Mouse (Mus musculus): Measurements from ENCODE around the gene 4930590J08Rik.
"Not testable (repeated sequence)": the region's sequence is repeated elsewhere in the genome, so short reads cannot be mapped to it uniquely, and the experiment has no call there.

4930590J08Rik gene

DNA sequence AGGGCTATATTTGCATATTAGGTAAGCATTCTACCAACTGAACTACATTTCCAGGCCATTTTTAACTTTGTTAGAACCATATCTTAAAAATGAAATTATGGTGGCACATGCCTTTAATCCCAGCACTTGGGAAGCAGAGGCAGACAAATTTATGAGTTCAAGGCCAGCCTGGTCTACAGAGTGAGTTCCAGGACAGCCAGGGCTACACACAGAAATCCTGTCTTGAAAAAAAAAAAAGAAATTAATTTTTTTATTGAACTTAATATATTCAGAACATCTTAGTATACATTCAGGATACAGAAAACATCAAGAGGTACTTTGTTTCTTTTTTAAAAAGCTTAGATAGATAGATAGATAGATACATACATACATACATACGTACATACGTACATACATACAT lies at the start of gene 4930590J08Rik:
TSS of gene 4930590J08Rik (plus strand) at position 301 of the 400 bp plus-strand sequence.
- DNase-seq = not testable (repeated sequence)

DNA sequence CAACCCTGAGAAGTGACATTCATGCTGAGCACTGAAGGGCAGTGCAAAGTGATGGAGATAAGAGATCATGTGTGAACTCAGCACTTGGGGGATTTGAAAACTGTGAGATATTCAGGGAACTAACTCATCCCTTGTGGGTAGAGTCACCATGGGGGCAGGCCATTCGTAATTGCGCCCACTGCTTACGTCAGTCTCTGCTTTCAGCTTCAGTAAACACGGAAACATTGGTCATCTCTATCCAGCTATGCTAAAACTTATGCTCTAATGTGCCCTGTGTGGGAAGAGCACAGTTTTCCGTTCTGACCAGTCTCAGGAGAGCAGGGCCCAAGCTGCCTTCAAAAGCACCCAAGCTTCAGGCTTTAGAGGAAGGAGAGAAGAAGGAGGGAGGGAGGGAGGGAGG lies 44.3 kb upstream of the 4930590J08Rik start:
- DNase-seq = no peak

DNA sequence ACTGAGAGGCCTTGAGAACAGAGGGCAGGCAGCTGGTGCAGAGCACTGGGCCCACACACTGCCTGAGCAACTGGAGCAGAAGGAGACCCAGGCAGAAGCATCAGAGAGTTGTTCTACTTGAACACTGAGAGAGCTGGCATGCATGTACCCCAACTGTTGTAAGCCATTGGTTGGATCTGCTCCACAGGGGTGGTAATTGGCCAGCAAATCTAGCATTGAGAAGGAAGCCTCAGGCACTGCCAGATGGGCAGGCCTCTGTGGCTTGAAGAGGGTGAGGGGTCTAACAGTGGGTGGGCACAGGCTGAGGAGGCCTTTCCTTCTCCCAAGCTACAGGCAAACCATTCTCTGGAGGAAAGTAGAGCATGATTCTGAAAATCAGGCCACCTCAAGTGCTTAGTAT lies 39.8 kb upstream of the 4930590J08Rik start:
- peak; percentile 74 to 85 for DNase-seq

DNA sequence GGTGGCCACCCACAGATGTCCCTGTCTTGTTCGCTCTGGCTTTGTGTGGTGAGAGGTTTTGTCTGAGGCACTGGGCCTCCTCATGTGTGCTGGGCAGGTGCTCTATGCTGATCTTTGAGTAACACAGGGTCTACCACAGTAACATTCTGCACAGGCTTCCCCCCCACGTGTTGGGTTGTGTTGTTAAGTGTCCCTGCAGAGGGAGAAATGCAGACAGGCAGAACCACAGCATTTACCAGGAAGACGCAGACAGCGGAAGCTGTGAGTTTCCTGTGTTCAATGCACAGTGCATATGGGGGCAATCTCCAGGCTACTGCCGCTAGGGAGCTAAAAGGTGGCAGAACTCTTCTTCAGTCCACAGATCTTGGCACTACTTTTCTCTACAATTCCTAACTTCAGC lies 38.0 kb upstream of the 4930590J08Rik start:
- no peak for DNase-seq

DNA sequence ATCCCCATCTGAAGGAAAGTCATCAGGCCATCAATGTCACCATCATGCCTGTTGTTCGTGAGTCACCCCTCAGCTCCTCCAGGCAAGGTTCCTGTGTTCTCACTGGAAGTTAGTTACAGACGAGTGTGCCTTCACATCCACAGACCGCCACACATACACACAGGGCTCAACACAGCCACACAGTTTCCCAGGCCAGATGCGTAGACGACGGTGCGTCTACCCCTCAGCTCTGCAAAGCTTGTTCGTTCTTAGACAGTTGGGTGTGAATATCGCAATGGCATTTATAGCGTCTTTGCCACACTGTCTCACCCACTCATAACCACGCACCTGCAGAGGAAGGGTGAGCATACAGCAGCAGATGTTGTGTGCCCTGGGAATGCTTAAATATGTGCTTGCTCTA lies 37.0 kb upstream of the 4930590J08Rik start:
- no peak for DNase-seq

DNA sequence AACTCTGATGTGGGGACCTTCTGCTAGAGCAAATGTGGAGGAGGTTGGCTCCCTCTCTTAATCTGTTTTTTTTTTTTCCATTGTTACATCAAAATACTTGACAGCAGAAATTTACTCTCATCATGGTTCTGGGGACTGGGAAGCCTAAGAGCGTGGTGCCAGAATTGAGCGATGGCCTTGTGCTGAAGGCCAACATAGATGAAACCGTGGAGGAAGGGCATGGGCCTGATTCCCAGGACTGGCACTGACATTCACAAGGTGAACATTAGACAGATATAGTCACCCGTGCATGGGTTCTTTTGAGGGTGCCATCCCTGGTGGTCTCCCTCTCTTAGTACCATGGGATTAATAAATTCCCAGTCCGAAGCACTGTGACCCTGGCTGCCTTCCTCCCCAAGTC lies 34.5 kb upstream of the 4930590J08Rik start:
- no peak for DNase-seq

DNA sequence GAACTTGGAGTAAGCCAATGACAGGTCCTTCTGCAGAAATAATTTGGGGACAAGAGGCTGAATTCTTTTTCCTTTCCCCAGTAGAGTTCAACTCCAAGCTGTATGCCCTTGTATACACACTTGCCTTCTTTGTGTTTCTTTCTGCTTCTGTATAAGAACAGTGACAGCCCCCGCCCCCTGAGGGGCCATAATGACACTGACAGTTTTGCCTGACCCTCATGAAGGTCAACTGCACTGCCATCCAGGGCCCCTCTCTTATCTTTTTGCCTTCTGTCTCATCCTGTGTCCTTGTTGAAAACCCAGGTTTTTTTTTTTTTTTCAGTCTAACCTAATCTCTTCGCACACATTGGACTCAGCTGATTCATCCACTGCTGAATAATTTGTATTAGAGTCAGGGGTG lies 29.8 kb upstream of the 4930590J08Rik start:
- DNase-seq = no peak

DNA sequence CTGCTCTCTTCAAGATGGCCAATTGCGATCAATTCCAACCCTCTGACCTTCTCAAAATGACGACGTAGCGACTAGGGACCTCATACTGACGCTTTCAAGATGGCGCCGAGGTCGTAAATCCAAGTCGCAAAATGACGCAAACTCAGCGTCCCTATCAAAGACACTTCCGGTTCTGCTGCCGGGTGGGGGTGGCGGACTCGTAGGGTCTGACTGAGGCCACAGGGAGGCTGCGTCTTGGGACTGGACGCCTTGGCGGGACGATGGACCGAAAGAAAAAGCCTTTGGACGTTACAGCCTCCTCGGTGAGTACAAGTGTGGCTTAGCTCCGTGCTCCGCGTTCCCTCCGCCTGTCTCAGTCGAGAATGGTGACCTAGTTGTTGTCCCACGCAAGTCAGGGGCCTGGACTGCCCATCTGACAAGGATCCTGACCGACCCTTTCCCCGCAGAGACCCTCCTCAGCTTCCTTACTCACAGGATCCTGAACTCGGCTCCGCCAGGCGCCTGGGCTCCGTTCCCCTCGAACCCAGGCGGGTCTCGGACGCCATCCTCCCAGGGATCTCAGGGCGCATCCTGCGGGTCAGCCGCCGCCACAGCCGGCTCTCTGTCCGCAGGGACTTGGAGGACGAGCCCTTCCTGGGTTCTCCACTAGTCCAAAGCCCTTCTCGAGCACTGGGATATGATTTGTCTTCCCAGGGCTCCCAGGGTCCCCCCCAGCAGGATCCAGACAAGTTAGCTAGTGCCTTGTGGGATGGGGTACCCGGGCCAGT lies 24.5 kb upstream of the 4930590J08Rik start, which contains the start of gene Ccdc174:
TSS of gene Ccdc174 (plus strand) at position 169 of the 767 bp plus-strand sequence.
- peak; percentile 92 to 94 for DNase-seq

DNA sequence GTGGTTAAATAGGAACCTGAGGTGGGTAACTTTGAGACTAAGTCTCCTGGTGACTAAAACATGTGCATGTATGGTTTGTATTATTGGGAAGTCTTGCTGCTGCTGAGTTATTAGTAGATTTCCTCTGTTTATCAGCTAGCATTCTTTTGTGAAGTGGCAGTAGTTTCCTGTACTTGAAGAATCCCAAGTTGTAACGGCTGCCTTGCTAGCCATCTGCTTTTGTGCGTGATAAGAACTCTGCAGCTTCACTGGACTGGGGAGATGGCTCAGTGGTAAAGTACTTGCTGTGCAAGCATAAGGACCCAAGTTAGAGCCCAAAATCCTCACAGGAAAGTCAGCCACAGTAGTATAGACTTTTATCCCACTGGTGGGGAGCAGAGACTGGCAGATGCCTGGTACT lies 18.8 kb upstream of the 4930590J08Rik start:
- DNase-seq = no peak

DNA sequence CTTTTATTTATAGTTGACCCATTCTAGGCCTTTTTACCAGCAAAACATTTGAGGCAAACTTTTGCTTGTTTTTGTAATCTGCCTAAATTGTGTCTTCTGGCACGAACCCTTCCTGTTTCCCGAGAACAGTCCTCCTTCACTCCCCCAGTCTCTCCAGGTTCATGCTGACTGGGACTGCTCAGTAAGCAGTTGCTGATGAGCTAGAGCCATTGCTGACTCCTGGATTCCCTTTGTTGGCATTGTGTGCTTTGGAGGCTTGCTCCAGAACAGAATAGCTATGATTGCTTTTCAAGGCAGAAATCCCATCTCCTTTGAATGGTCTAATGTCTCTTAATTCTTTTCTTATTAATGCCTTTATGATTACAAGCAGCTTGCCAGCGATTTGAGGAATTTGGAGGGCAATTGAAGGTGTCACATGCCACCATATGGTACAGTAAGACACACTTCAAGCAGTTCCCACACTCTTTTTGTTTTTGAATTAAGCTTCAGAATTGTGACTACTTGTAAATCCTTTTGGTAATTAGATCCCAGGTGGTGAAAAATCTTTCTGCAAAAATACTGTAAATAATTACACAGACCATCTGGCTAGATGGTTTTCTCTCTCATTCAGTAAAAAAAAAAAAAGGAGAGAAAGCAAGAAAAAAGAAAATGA lies 13.2 kb upstream of the 4930590J08Rik start:
- no peak for DNase-seq

DNA sequence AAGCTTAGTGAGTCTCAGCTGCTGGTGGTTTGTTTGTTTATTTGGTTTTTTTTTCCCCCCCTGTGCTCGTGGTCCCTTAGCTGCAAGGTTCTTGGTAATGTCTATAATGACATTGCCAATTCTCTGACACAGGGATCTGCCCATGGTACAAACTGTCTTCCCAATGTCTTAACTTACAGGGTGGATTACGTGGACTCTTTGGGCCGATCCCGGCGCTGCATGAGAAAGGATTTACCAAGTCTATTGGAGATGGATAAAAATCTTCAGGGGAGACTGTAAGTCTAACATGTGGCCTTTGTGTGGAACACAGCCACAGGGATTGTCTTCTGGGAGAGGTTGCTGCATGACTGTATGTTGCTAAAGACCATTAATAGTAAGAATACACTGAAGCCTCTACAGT lies 12.0 kb upstream of the 4930590J08Rik start:
- DNase-seq = no peak

DNA sequence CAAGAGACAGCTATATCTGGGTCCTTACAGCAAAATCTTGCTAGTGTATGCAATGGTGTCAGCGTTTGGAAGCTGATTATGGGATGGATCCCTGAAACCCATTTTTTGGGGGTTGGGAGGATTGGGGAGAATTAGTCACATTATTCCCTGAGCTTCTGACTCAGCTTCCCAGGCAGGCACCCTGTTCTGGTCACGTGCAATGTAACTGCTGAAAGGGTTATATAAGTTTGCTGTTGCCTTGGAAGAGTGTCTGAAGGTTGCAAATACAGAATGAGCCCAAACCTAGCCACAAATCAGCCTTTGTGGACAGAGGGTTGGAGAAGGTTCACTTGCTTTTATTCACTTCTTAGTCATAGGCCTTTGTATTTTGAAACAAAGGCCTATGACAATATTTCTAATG lies 10.8 kb upstream of the 4930590J08Rik start:
- no peak for DNase-seq

DNA sequence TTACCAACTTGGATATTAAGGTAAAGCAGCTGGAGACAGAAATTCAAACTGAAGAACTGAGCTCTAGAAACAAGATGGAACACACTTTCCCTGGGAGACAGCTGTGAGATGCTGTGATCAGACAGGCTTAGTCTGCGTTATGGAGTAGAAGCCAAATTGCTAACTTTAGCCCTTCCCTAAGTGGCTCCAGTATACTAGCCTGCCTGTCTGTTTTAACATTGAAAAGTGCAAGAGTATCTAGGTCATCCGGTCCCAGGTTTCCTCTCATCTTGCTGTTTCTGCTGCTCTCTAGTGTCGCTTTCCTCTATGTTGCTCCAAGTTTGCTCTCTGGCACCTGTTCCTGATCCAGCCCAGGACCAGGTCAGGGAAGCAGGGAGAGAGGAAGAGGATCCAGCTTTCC lies 5.8 kb upstream of the 4930590J08Rik start:
- DNase-seq = no peak

DNA sequence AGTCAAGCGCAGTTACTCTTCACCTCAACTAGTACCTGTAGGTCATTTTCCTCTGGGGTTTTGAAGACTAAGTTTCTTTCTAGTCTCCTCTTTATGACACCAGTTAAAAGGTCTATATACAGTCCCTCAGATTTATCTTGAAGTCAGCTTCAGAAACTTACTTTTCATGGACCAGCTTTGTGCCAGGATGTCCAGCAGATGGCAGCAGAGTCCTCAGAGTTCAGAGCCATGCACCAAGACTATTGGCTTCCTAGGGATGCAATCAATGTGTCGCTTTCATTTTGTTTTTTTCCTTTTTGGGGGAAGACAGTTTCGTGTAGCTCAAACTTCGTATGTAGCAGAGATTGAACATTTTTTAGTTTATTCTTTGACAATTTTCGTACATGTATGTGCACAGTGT lies 1.1 kb upstream of the 4930590J08Rik start:
- DNase-seq = peak; percentile 88 to 92

DNA sequence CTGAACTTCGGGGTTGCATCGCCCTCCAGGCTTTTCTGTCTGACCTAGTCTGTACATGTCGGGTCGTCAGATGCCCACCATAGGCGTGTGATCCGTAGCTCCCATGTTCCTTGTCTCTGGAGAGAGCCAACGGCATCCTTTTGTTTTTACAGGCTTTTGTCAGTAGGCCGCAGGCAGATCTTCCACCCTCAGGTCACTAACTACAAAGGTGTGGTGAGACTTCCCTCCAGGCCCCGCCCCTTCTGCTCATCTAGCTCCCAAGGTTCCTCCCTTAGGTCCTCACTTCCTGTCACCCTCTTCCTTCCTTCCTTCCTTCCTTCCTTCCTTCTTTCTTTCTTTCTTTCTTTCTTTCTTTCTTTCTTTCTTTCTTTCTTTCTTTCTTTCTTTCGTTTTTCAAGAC lies 11.4 kb downstream of the 4930590J08Rik start:
- no peak for DNase-seq

DNA sequence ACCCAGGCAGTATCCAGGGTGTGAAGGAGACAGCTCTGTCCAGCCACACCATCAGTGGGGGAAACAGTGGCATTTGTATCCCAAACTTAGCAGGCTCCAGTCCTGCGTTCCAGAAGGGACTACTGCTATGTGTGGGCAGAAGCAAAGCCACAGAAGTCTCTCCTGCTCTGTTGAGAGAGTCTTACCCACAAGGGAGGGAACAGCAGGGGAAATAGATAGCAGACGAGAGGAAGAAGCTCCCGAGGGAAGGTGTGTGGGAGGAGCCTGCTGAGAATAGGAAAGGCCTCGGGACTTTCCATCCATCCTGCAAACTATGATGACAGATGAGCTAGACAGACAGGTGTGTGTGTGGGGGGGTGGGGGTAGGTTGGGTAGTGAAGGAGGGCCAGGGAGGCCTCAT lies 14.7 kb downstream of the 4930590J08Rik start:
- no peak for DNase-seq

DNA sequence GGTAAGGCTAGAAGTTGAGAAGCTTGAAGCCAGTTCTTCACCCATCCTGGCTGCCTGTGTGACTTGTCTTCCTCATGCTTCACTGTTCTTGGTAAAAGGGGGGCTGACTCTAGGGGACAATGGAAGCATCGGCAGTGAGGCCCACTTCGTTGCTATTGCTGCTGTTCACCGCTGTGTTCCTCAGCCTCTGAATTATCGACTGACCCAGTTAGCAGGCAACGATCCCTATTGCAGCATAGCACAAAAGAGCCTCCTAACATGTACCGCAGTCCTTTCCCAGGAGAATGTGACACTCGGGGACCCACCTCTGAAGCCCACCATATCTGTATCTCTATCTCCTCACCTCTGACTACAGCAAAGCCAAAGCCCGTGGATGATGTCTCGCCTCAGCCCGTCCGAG lies 15.1 kb downstream of the 4930590J08Rik start:
- DNase-seq = no peak

DNA sequence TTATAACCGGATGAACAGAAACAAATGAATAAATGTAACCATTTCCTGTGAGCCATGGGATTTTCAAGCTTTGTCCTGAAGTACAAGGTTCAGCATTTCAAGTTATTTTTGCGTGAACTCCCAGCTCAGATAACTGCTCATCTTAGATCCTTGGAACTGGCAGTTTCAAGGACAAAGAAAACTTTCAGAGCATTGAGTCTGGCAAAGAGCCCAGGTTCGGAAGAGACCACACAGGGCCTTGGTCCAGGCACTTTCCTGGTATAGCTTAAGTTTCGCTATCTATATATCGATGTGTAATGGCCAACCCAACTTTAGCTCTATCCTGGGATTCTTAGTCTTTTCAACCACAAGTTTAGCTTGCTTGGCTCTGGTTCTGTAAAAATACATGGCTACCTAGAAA lies 28.6 kb downstream of the 4930590J08Rik start:
- DNase-seq = no peak

DNA sequence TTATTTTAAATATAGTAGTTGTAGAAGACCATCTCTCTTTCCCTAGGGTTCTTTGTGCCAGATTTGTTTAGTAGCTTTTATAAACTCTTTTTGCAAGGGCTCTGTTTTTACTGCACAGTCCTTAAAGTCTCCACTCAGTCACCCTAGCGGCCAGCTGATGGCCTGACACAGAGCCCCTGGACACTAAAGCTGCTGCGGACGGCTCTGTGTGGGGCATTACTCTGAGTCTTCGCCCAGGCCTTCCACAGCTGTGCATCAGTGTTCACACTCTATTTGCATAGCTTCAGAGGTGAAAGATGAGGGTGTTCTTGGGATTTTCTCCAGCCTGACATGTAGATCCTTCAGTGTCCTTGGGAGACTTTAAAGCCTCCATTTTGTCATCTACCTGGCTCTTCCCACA lies 35.9 kb downstream of the 4930590J08Rik start:
- DNase-seq = no peak

DNA sequence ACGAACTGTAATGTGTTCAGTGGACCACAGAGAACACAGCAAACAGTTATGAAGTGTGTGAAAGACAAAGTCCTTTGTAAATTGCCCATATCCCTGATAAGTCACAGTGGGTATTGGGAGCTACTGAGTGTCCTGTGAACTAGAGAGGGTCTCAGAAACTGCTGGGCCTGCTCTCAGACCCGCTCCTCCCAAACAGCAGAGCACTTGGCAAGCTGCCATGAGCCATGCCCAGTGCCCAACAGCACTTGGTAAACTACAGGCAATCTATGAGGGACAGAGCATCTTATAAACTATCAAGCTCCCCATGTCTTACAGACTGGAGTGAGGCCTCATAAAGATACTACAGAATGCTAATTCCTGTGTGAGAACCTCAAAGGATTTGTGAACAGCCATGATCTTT lies 45.8 kb downstream of the 4930590J08Rik start:
- peak; percentile 68 to 73 for DNase-seq

DNA sequence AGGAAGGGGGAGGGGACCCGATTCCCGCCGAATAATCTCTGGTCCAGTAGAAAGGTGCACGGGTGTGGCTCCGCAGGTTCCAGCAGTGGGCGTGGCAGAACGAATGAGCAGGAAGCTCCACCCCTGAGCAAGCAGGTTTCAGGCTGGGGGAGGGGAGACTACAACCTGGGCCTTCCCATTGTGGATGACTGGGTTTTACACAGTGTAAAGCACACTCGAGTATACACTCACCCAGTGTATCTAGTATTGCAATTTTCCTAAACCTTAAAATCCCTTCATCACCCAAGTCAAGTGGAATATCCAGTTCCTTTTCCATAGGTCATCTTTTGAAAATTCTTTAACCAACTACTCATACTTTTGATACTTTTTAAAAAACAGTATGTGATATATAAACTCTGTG lies 55.4 kb downstream of the 4930590J08Rik start:
- not testable (repeated sequence) for DNase-seq

DNA sequence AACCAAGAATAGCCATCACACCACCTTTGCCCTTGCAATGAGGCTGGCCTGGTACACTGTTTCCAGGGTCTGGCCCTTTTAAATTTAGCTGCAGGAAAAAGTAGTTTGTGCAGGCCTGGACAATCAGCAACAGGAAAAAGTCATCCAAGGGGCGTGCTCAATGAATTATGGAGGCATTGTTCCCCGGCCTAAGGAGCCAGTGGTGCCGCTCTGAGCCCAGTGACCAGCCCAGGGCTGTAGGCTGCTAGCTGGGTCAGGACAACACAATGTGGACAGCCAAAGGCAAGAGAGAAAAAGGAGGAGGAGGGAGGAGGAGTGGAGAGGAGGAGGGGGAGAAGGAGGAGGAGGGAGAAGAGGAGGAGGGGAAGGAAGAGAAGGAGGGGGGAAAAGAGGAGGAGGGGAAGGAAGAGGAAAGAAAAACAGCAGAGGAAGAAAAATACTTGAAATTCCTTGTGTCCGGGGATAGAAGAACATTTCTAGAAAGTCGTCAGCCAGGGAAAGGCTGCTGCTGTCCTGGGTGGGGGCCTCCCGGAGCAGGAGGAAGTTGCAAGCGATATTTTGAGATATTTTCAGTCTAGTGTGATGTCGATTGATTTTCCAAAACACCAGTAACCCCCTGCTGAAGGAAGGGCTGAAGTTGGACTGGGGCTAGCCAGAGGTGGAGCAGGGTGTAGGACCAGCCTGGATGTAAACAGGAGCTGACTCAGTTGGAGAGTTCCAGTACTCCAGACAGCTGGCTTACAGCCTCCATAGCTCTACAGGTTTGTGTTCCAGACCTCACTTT lies 57.6 kb downstream of the 4930590J08Rik start:
- no peak for DNase-seq

DNA sequence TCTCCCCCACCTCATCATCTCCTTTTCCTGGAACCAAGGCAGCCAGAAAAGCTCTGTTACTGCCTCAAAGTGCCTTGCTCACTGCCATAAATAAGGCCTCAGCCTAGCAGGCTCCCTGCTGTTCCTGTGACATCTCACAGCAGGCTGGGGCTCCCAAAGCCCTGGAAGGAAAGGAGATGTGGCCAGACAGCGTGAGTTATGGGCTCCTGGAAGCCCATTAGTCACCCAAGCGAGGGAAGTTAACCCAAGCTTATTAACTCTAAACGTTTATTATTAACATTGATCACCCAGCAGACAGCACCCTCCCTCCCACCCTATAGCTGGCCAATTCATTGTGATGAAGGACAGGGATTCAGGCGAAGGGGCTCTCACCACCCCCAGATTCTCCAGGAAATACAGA lies 60.8 kb downstream of the 4930590J08Rik start:
- DNase-seq = peak in 1 of 2 experiments; percentile 20

DNA sequence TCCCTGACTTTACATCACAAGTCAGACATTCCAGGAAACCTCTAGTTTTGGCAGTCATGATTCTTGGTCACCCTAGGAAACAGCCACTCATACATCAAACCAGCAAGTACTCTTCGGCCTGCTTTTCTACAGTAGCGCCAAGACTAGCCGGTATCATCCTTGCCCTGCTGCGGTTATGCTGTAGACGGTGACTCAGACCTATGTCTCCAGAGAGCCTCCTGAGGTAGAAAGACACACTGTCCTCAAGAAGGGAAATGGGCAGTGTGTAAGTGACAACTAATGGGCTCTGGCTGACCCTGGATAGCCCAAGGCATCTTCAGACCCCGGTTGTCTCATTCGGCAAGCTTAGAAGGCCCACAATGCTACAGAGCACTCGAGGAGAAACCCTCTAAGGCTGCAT lies 62.5 kb downstream of the 4930590J08Rik start:
- DNase-seq = no peak
